Mouse (Mus musculus) cerebellum, adult 2 months (tissue): Measurements from ENCODE around the gene Tiam1.

Experiments
- CTCF ChIP-seq: fragments of 200-500 bp; IDR thresholded peaks from 2 replicates; pipeline ENCODE4 v1.5.1; 2011; ENCODE audit warnings: low read depth, mild to moderate bottlenecking, control low read depth, low read length, moderate library complexity, borderline replicate concordance; ENCODE audit not compliant: insufficient read depth
- POLR2A ChIP-seq: fragments of 200-500 bp; IDR thresholded peaks from 2 replicates; pipeline ENCODE4 v1.6.1; 2011; ENCODE audit warnings: low read length, control low read depth, borderline replicate concordance; ENCODE audit not compliant: insufficient read depth

- TF ChIP-seq CTCF = no peak
- TF ChIP-seq POLR2A = no peak
Observed at GRCm38 (mm10) chr16:89825875-89826274, 317.7 kb downstream of the Tiam1 start.
